Mouse (Mus musculus) kidney, postnatal 10 days (tissue): ENCODE results near the gene Dlg2.

Experiments
- DNase-seq: peaks from one replicate; pipeline ENCODE4 v3.0.0; 2021; ENCODE audit warnings: mixed read lengths

Gene Dlg2

GRCm38 (mm10) chr7:91591261-91592170 lies 1115.0 kb downstream of the Dlg2 start:
- DNase-seq = no peak

DNA sequence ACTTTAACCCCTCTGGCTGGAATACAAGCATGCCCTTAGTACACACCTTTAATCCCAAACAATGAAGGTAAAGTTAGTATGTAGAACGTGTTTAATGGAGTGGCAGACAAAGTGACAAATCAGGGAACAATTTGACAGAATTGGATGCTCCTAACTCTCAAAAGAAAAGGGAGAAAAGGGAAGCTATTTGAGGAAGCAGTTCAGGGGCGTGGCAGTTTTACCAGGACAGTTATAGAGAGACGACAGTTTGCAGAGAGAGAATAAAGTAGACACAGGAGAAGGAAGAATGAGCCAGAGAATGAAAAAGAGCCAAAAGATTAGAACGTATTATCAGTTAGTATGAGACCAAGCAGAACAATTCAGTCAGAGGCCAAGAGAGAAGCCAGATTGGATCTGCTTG lies 1122.1 kb downstream of the Dlg2 start:
- no peak for DNase-seq

GRCm38 (mm10) chr7:91601307-91601706 lies 1124.8 kb downstream of the Dlg2 start:
- DNase-seq = peak; percentile 10

DNA sequence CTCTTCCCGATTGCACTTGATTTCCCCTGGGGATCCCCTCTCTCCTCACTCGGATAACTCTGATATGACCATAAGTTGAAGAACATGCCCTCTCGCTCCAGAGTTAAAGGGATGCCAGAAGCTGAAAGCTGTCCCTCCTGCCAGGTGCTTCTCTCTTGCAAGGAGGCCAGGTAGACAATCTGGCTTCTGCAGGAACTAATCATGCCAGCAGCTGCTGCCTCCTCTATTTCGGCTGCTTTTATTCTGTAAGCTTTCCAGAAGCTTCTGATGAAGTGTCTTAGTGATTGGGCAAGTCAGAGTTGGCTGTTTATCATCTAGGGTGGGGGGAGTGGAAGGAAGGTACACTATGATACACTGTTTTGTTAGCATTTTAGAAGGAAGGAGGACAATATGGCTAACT lies 1127.1 kb downstream of the Dlg2 start:
- no peak for DNase-seq

DNA sequence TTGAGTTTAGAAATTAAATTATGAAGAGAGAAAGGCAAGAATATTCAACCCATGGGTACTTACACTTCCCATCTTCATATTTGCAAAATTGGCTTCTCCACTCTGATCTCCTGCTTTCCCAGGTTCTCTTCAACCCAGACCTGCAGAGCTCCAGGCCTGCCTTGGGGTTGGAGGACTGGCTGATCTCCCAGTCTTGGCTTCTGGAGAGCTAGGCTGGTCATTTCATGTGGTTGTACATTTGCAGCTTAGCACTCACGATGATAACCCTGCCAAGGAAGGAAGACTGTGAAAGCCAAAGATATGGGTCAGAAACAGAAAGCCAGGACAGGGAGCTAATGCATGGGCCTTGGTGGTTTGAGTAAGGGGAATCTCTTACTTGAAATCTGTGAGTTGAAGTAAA lies 1176.6 kb downstream of the Dlg2 start:
- DNase-seq = no peak

DNA sequence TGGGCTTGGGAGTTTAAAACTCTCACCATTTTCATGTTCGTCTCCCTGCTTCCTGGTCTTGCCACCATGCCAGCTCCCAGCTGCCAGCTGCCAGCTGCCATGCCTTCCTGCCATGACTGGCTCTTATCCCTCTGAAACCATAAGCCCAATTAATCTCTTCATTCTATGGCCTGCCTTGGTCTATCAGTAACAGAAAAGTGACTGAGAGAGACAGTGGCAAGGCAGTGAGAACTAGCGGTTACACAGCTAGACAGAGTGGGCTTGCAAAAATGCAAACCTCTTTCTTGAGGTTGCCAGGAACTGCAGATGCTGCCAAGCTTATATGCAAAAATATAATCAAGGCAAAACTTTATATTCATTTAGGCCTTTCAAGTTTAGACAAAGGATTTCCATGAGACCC lies 1183.0 kb downstream of the Dlg2 start:
- DNase-seq = no peak

GRCm38 (mm10) chr7:91672236-91673017 lies 1196.0 kb downstream of the Dlg2 start:
- no peak for DNase-seq

- no peak for DNase-seq
These were observed 1197.9 kb downstream of the Dlg2 start for GRCm38 (mm10) chr7:91674401-91674800.

GRCm38 (mm10) chr7:91677934-91678333 lies 1201.5 kb downstream of the Dlg2 start:
- no peak for DNase-seq

- DNase-seq = no peak
These were observed 1211.5 kb downstream of the Dlg2 start for GRCm38 (mm10) chr7:91687930-91688329.

DNA sequence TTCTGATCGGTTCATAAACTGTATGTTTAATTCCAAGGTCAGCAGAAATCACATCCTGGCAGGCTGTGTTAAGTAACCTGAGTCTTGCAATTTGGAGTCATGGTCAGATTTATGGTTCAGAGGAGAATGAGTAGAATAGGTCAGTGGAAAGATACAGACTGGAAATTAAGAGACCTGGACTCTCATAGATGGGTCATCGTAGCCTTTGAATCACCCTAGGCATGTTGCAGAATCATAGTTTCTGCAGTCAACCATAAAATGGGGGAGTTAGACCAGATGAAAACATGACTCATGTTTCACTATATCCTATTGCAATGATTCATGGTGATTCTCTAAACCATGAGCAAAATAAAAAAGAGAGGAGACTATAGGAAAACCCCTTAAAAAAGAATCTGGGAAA lies 1213.4 kb downstream of the Dlg2 start:
- no peak for DNase-seq

- peak; percentile 4 for DNase-seq
These were observed 1233.4 kb downstream of the Dlg2 start for GRCm38 (mm10) chr7:91709853-91710252.

- DNase-seq = no peak
These were observed 1234.7 kb downstream of the Dlg2 start for GRCm38 (mm10) chr7:91711184-91711583.

GRCm38 (mm10) chr7:91715776-91716175 lies 1239.3 kb downstream of the Dlg2 start:
- no peak for DNase-seq

DNA sequence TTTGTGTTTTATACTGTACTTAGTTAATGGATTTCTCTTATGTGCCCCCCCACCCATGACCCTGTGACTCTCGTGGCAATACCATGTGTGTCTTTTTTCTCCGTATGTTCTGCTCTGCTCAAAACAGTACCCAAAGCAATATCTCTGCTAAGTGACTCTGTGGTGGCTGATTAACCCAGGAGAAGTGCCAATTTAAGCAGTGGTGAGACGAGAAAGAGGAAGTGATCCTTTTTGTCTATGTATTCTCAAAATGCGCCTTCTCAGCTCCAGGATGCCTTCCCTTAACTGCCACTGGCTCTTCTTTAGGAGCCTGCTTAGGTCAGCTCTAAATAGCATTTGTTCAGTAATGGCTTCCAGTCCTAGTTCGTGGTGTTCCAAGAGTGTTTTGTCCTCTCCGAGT lies 1240.2 kb downstream of the Dlg2 start:
- DNase-seq = no peak

DNA sequence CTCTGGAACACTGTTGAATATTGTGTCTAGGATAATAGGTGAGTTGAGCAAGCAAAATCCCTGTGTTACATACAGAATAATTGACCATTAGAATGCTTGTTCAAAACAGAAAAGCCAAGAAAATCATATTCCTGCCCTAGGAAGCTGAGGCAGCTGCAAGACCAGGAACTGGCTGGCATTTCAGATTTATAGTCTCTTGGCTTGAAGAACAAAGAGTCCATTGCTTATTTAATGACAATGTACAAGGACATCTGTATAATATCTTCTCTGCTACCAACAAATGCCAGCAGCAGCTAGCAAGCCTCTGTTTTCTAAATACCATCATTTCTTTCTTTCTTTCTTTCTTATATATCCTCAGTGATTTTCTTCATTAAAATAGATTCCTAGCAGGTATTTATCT lies 1243.8 kb downstream of the Dlg2 start:
- no peak for DNase-seq

DNA sequence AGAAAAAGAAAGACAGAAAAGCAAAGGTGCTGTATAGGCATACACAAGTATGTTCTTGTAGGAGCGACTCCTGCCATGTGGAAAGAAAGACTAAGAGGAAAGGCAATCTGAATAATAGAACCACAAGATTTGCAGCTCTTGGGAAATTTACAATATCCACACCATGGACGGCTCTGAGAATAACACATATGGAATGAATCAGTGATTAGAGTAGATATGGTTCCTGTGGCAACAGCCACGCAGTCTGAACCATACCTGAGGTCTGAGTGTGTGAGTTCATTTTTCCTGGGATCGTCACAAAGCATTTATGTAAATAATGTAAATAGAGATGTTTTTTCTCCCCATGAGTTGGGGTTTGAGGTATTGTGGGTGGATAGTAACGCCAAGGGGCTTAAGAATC lies 1247.9 kb downstream of the Dlg2 start:
- no peak for DNase-seq

DNA sequence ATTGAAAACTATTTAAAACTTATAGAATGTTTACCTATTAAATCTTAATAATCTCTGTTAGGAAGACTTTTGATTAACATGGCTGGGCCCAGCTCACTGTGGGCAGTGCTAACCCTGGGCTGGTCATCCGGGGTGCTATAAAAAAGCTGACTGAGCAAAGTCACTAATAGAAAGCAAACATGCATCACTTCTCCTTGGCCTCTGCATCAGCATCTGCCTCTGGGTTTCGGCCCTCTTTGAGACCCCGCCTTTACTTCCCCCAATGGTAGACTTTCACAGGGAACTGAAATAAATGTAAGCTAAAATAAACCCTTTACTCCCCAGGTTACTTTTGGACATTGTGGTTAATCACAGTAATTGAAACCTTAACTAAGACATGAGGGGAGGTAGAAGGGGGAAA lies 1264.3 kb downstream of the Dlg2 start:
- DNase-seq = no peak

DNA sequence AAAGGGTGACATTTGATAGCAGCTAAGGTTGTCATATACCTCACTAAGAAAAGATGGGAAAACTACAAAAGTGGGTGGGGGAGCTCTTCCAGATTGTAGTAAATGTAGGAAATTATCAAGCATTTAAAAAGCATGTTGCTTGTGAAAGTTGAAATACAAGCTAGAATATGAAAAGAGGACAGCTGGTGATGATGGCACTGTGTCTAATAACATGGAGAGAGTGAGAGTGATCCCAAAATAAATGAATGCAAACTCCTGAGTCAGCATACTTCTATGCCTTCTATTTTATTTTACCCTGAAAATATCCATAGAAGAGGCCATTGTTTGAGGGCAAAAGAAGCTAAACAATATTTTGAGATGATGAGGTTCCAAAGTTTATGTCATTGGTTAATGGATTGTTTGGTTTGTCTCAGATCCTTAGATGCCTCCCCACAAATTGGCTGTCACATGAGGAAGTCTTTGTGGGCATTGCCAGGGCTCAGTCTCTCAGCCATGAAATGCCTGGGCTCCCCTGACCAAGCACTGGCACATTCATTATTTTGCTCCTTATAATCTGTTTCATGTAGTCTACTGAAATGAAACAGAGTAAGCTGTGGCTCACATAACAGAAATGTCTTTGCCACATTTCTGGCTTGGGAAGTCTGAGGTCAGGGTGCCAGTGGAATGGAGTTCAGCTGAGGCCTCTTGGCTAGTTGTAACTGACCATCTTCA lies 1276.8 kb downstream of the Dlg2 start:
- no peak for DNase-seq

DNA sequence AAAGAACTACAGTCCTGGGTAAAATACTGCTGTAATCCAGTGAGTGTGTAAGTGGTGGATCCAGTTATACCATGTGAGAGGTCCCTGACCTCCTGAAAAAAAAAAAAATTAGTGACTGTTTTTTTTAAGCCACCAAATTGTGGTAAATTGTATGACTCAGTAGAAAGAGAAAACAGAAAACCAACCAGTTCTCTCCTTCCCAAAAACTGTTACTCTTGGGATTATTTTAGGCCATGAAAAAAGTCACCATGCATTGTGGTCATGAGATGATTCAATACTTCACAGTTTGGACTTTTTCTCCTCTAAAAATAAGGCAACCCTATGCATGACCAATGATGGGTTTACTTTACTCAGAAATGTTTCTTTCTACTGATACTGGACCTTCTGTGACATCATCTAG lies 1291.2 kb downstream of the Dlg2 start:
- DNase-seq = no peak

DNA sequence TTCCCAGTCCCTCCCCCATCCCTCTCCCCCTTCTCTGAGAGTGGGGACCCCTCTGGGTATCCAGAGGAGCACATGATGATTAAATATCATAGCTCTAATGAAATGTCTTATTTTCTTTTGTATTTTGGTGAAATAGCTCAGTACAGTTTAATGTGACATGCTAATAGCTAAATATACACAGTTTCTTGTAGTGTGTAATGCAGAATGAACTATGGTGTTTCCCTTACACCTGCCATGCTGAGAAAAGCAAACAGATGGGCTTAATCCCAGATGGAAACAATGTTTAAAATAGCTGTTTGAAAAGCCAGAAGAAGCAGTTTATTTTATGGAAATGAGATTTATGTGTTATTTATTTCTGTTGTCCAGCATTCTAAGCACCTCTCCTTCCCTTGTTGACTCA lies 1302.2 kb downstream of the Dlg2 start:
- DNase-seq = no peak

GRCm38 (mm10) chr7:91784617-91785016 lies 1308.1 kb downstream of the Dlg2 start:
- no peak for DNase-seq

- no peak for DNase-seq
These were observed 1309.0 kb downstream of the Dlg2 start for GRCm38 (mm10) chr7:91785445-91785844.
